In the genomic region with DNA sequence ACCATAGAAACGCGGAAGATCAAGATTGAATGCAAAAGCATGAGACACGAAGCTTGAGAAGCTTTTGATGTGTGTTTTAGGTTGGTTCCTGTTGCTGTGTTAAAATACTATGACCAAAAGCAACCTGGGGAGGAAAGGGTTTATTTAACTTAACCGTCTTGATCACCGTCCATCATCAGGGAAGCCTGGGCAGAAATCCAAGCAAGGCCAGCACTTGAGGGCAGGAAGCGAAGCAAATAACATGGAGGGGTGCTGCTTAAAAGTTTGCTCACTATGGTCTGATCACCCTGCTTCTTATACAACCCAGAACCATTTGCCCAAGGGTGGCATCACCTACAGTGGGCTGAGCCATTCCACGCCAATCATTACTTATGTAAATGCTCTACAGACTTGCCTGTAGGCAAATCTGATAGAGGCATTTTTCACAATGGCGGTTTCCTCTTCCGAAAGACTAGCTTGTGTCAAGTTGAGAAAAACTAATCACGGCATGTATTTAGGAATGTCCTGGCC, we compare ENCODE assay signal across 23 mouse cellular contexts. TPM values are rescaled to one million over a fixed set of nuclear protein-coding genes. Genes with fewer than 3 reads are reported as not detected.
DNase-seq lines count a peak whose midpoint lies in the region; ATAC-seq and TF ChIP-seq lines count a peak whose summit lies in the region.
"Had no signal": no experiment of that assay in that cellular context is flagged by ENCODE, and none has a peak within 500 bp of the region (broad histone marks: within the 10 kb centered on the region; RNA-seq: fewer than 3 reads in every experiment).

No protein-coding gene starts in this region.

- peaks cover 16% of the 10 kb centered on the region for H3K79me2 ChIP-seq in CH12.LX (replicated peaks; ENCODE audit: control insufficient read depth, extremely low read depth, insufficient read depth, poor library complexity, severe bottlenecking)

- no peak for TF ChIP-seq CTCF in CH12.LX (conservative IDR thresholded peaks at IDR 0.05 in 1 of 2, IDR thresholded peaks at IDR 0.05 in 1 of 2; ENCODE audit: low read depth in 2 of 2, low read length in 2 of 2)

- H3K4me3 ChIP-seq in heart, embryonic 10.5 days: peak overlapping the region; percentile 12; the same call in 1 of the 2 replicates
- peak overlapping the region; percentile 36 to 45 (median 38) for H3K4me3 ChIP-seq in CH12.LX (replicated peaks in 1 of 3; ENCODE audit: low read depth in 2 of 3, low read length in 2 of 3, poor library complexity in 1 of 3)
- 0 out of 2 replicates have a peak overlapping the region, but pooled peaks have one; percentile 7 for H3K4me3 ChIP-seq in embryonic facial prominence, embryonic 13.5 days
- no peak overlapping the region for H3K4me3 ChIP-seq in midbrain, embryonic 13.5 days (replicated peaks)
- H3K4me3 ChIP-seq: forebrain, embryonic 13.5 days; gastrocnemius, adult 2 months had no signal

- H3K36me3 ChIP-seq in heart, embryonic 10.5 days: 0 out of 2 replicates have a peak, but pooled peaks cover 1% of the 10 kb centered on the region
- peaks cover 2% of the 10 kb centered on the region in 2 experiments for H3K36me3 ChIP-seq in CH12.LX (replicated peaks in 1 of 2; ENCODE audit: control insufficient read depth in 1 of 2, insufficient read depth in 1 of 2, low read length in 1 of 2)
- H3K36me3 ChIP-seq in embryonic facial prominence, embryonic 13.5 days: no peaks in the 10 kb centered on the region
- no peaks in the 10 kb centered on the region for H3K36me3 ChIP-seq in midbrain, embryonic 13.5 days

- peak overlapping the region; percentile 72 for H3K4me2 ChIP-seq in CH12.LX (ENCODE audit: insufficient read depth, low read depth, poor library complexity, severe bottlenecking)
- no peak overlapping the region; the same call in 1 of the 2 replicates for H3K4me2 ChIP-seq in embryonic facial prominence, embryonic 13.5 days
- no peak overlapping the region; the same call in 1 of the 2 replicates for H3K4me2 ChIP-seq in midbrain, embryonic 13.5 days (replicated peaks)
- H3K4me2 ChIP-seq: forebrain, embryonic 13.5 days; hindbrain, embryonic 14.5 days had no signal

- dilution Hi-C loops in CH12.LX (cut with MboI; ENCODE audit: extremely low pct_ligation_motif_present, extremely low pct_unique_long_range_greater_than_20kb, low sequenced_read_pairs): no loop called here

- no peak for ATAC-seq in embryonic facial prominence, embryonic 13.5 days (ENCODE audit: insufficient number of reproducible peaks, insufficient read depth, low FRiP score, low TSS enrichment, low read depth)
- no peak for ATAC-seq in midbrain, embryonic 13.5 days
- ATAC-seq: forebrain, embryonic 13.5 days had no signal

- no peaks in the 10 kb centered on the region for H3K27me3 ChIP-seq in heart, embryonic 10.5 days (ENCODE audit: insufficient read depth, poor library complexity, severe bottlenecking)
- H3K27me3 ChIP-seq in CH12.LX (replicated peaks): no peaks in the 10 kb centered on the region
- no peaks in the 10 kb centered on the region for H3K27me3 ChIP-seq in embryonic facial prominence, embryonic 13.5 days
- H3K27me3 ChIP-seq in midbrain, embryonic 13.5 days: no peaks in the 10 kb centered on the region
- H3K27me3 ChIP-seq: forebrain, embryonic 13.5 days had no signal

- TF ChIP-seq POLR2A in CH12.LX (IDR thresholded peaks at IDR 0.05; ENCODE audit: low read depth, low read length): no peak

- H3K4me1 ChIP-seq in heart, embryonic 10.5 days: peaks cover 8% of the 10 kb centered on the region; the same call in 1 of the 2 replicates
- H3K4me1 ChIP-seq in CH12.LX (ENCODE audit: control insufficient read depth in 1 of 2, insufficient read depth in 2 of 2): peaks cover 4 to 22% of the 10 kb centered on the region in 2 experiments
- peaks cover 19% of the 10 kb centered on the region for H3K4me1 ChIP-seq in embryonic facial prominence, embryonic 13.5 days
- peaks cover 38% of the 10 kb centered on the region for H3K4me1 ChIP-seq in midbrain, embryonic 13.5 days (replicated peaks)

- TF ChIP-seq EP300 in CH12.LX (IDR thresholded peaks at IDR 0.05; ENCODE audit: low read length): no peak

- 67% methylated on average over 10 of the region's 10 CpGs for WGBS in heart, embryonic 10.5 days
- WGBS in embryonic facial prominence, embryonic 13.5 days: 61% methylated on average over 10 of the region's 10 CpGs
- 68% methylated on average over 10 of the region's 10 CpGs for WGBS in midbrain, embryonic 13.5 days

- no peaks in the 10 kb centered on the region for H3K9me3 ChIP-seq in heart, embryonic 10.5 days
- no peaks in the 10 kb centered on the region for H3K9me3 ChIP-seq in CH12.LX (replicated peaks; ENCODE audit: low read length)
- no peaks in the 10 kb centered on the region for H3K9me3 ChIP-seq in embryonic facial prominence, embryonic 13.5 days
- H3K9me3 ChIP-seq in midbrain, embryonic 13.5 days: no peaks in the 10 kb centered on the region
- H3K9me3 ChIP-seq: forebrain, embryonic 13.5 days had no signal

- peak overlapping the region; percentile 30; the same call in 1 of the 2 replicates for H3K9ac ChIP-seq in CH12.LX (ENCODE audit: insufficient read depth, low read depth)
- no peak overlapping the region for H3K9ac ChIP-seq in embryonic facial prominence, embryonic 13.5 days
- no peak overlapping the region for H3K9ac ChIP-seq in midbrain, embryonic 13.5 days (replicated peaks)
- H3K9ac ChIP-seq: forebrain, embryonic 13.5 days; hindbrain, embryonic 14.5 days had no signal

- TF ChIP-seq RAD21 in CH12.LX (IDR thresholded peaks at IDR 0.05; ENCODE audit: low read depth, low read length): no peak

- no peak overlapping the region for H3K27ac ChIP-seq in heart, embryonic 10.5 days
- peak overlapping the region; percentile 77 for H3K27ac ChIP-seq in CH12.LX (ENCODE audit: insufficient read depth, low read depth)
- no peak overlapping the region for H3K27ac ChIP-seq in embryonic facial prominence, embryonic 13.5 days
- no peak overlapping the region for H3K27ac ChIP-seq in midbrain, embryonic 13.5 days
- H3K27ac ChIP-seq: forebrain, embryonic 13.5 days; gastrocnemius, adult 2 months; hindbrain, embryonic 14.5 days; stomach, postnatal 0 days had no signal

- DNase-seq in heart, embryonic 10.5 days (ENCODE audit: low spot score): no peak
- DNase-seq in heart, adult 18-20 months: no peak
- DNase-seq in A20 (ENCODE audit: low read depth, low spot score) (peak; percentile 72), CH12.LX (ENCODE audit: extremely low read depth) (peak; percentile 53)
- no peak for DNase-seq in gastrocnemius, postnatal 10 days
- DNase-seq: cerebellum, adult 2 months; gastrocnemius, adult 2 months; kidney, adult 2 months; kidney, postnatal 14 days had no signal

- in situ Hi-C loops in CH12.LX (cut with MboI; ENCODE audit: low pct_ligation_motif_present, low pct_unique_long_range_greater_than_20kb, low sequenced_read_pairs): loop anchor here (10.0 to 25.0 kb wide), 3 partner anchors 1383 to 1565 kb away; a partner anchor contains a TSS

TF ChIP-seq in CH12.LX, 34 proteins besides CTCF, POLR2A, EP300 and RAD21 (continues in another document):
- no peak for TF ChIP-seq BHLHE40 (IDR thresholded peaks at IDR 0.05; ENCODE audit: low read depth, low read length)
- no peak for TF ChIP-seq JUN (IDR thresholded peaks at IDR 0.05; ENCODE audit: insufficient read depth, low read depth, low read length)
- no peak for TF ChIP-seq HCFC1 (IDR thresholded peaks at IDR 0.05; ENCODE audit: low read depth, low read length)
- TF ChIP-seq JUND (conservative IDR thresholded peaks at IDR 0.05; ENCODE audit: low read depth, low read length): no peak
- TF ChIP-seq MAFK (IDR thresholded peaks at IDR 0.05; ENCODE audit: insufficient replicate concordance, low read length): no peak
- no peak for TF ChIP-seq SMC3 (IDR thresholded peaks at IDR 0.05; ENCODE audit: low read depth, low read length)
- no peak for TF ChIP-seq GABPA (IDR thresholded peaks at IDR 0.05; ENCODE audit: insufficient replicate concordance, low read depth, low read length)
- no peak for TF ChIP-seq MEF2A (IDR thresholded peaks at IDR 0.05; ENCODE audit: borderline replicate concordance, low read depth, low read length)
- no peak for TF ChIP-seq ZKSCAN1 (IDR thresholded peaks at IDR 0.05; ENCODE audit: borderline replicate concordance, low read depth, low read length)
- TF ChIP-seq NELFE (IDR thresholded peaks at IDR 0.05; ENCODE audit: low read depth, low read length): no peak
- no peak for TF ChIP-seq ZNF384 (IDR thresholded peaks at IDR 0.05; ENCODE audit: low read depth, low read length)
- TF ChIP-seq MXI1 (IDR thresholded peaks at IDR 0.05; ENCODE audit: low read depth, low read length): no peak
- TF ChIP-seq E2F4 (IDR thresholded peaks at IDR 0.05; ENCODE audit: insufficient replicate concordance, low read depth, low read length): no peak

RNA-seq across cellular contexts. Expression of a gene that starts 3.8 kb away (rescaled TPM):
- polyA plus RNA-seq in heart, embryonic 10.5 days (2016; fragmentation: Nextera tagmentation; extraction: Ambion mirVana): 10.1 and 13.0 TPM in 2 replicates
- 1 to 10 TPM; 4.6 to 4.7 TPM for total RNA-seq in heart, adult 18-20 months (2021)
- total RNA-seq in CH12.LX (2012; rRNA removed) (10.1 and 13.1 TPM in 2 replicates), CH12.LX (2014; rRNA removed) (14.4 and 15.4 TPM in 2 replicates)
- 11.7 and 12.9 TPM in 2 replicates for polyA plus RNA-seq in CH12.LX (2012; ENCODE audit: insufficient read length, low read depth)
- polyA plus RNA-seq in embryonic facial prominence, embryonic 13.5 days (2015; fragmentation: Nextera tagmentation; extraction: Ambion mirVana): 13.1 and 14.6 TPM in 2 replicates
- 1 to 10 TPM; 4.8 to 5.3 TPM for total RNA-seq in gastrocnemius, postnatal 10 days (2021)
- polyA plus RNA-seq in midbrain, embryonic 13.5 days (2015; fragmentation: Nextera tagmentation; extraction: Ambion mirVana): 10.8 TPM in 2 replicates

RNA-seq across cellular contexts. Expression of a gene that starts 38.2 kb away (rescaled TPM):
- polyA plus RNA-seq in heart, embryonic 10.5 days (2016; fragmentation: Nextera tagmentation; extraction: Ambion mirVana): 0.04 and 0.96 TPM in 2 replicates
- not detected for total RNA-seq in heart, adult 18-20 months (2021)
- total RNA-seq in CH12.LX (2012; rRNA removed): 0.38 and 0.51 TPM in 2 replicates
- total RNA-seq in CH12.LX (2014; rRNA removed): 0.20 TPM in 2 replicates
- polyA plus RNA-seq in CH12.LX (2012; ENCODE audit: insufficient read length, low read depth): 0.08 and 0.21 TPM in 2 replicates
- polyA plus RNA-seq in embryonic facial prominence, embryonic 13.5 days (2015; fragmentation: Nextera tagmentation; extraction: Ambion mirVana): not detected in 2 replicates
- not detected for total RNA-seq in gastrocnemius, postnatal 10 days (2021)
- 0.04 and 0.13 TPM in 2 replicates for polyA plus RNA-seq in midbrain, embryonic 13.5 days (2015; fragmentation: Nextera tagmentation; extraction: Ambion mirVana)
- total RNA-seq: adrenal gland, adult 2 months; gastrocnemius, adult 2 months; heart, postnatal 25 days; layer of hippocampus, adult 18-20 months; layer of hippocampus, postnatal 25 days; left cerebral cortex, postnatal 10 days; megakaryocyte, adult 5-6 weeks had no signal
- polyA plus RNA-seq: adrenal gland, adult 2 months; C2C12; forebrain, embryonic 13.5 days; kidney, adult 2 months; limb, embryonic 11.5 days; neural tube, embryonic 11.5 days; stomach, postnatal 0 days had no signal

RNA-seq across cellular contexts. Expression of a gene that starts 58.4 kb away (rescaled TPM):
- polyA plus RNA-seq in heart, embryonic 10.5 days (2016; fragmentation: Nextera tagmentation; extraction: Ambion mirVana): 39.0 and 42.2 TPM in 2 replicates
- 10 to 100 TPM; 16.7 to 17.3 TPM for total RNA-seq in heart, adult 18-20 months (2021)
- total RNA-seq in CH12.LX (2012; rRNA removed): 10.3 and 12.3 TPM in 2 replicates
- 17.7 and 20.0 TPM in 2 replicates for total RNA-seq in CH12.LX (2014; rRNA removed)
- 10.3 and 10.5 TPM in 2 replicates for polyA plus RNA-seq in CH12.LX (2012; ENCODE audit: insufficient read length, low read depth)
- polyA plus RNA-seq in embryonic facial prominence, embryonic 13.5 days (2015; fragmentation: Nextera tagmentation; extraction: Ambion mirVana): 60.5 and 63.8 TPM in 2 replicates
- 10 to 100 TPM; 13.2 to 20.8 TPM for total RNA-seq in gastrocnemius, postnatal 10 days (2021)
- polyA plus RNA-seq in midbrain, embryonic 13.5 days (2015; fragmentation: Nextera tagmentation; extraction: Ambion mirVana): 56.3 and 58.9 TPM in 2 replicates

Comparison
In these comparisons a context has a peak if more than half of its experiments do, and no peak if none do; other contexts are left out.
1. DNase-seq: peak in A20 (single experiment) and CH12.LX (single experiment); none in heart, embryonic 10.5 days (single experiment), heart, adult 18-20 months (0 of 2) and gastrocnemius, postnatal 10 days (single experiment).